Comparison of ENCODE assay signal across 7 mouse cellular contexts in genomic region chr12:84011251-84012040, GRCm38 (mm10). TPM values are rescaled to one million over a fixed set of nuclear protein-coding genes. Genes with fewer than 3 reads are reported as not detected.
A peak's percentile ranks its signal among the peaks of the same experiment; 100 is the strongest.
DNase-seq lines count a peak whose midpoint lies in the region; ATAC-seq and TF ChIP-seq lines count a peak whose summit lies in the region.

No protein-coding gene starts in this region.

- H3K4me2 ChIP-seq in embryonic facial prominence, embryonic 11.5 days (ENCODE audit: low read depth, low read length), result peak overlapping the region; percentile 10; the same call in 1 of the 2 replicates
- peak overlapping the region; percentile 71 for H3K4me2 ChIP-seq in heart, embryonic 13.5 days
- peak overlapping the region; percentile 56 for H3K4me2 ChIP-seq in kidney, embryonic 16.5 days (replicated peaks; ENCODE audit: low read depth, low read length)
- peak overlapping the region; percentile 48 for H3K4me2 ChIP-seq in myocyte (ENCODE audit: low read depth)

- no peak overlapping the region for H3K4me3 ChIP-seq in embryonic facial prominence, embryonic 11.5 days (ENCODE audit: low read depth, low read length)
- peak overlapping the region; percentile 57 for H3K4me3 ChIP-seq in heart, embryonic 13.5 days
- H3K4me3 ChIP-seq in kidney, embryonic 16.5 days (ENCODE audit: low read length), result peak overlapping the region; percentile 19
- H3K4me3 ChIP-seq in myocyte, result no peak overlapping the region

- H3K36me3 ChIP-seq in embryonic facial prominence, embryonic 11.5 days (replicated peaks; ENCODE audit: control insufficient read depth, insufficient read depth, low read depth, low read length), result no peaks in the 10 kb centered on the region
- peaks cover 10% of the 10 kb centered on the region for H3K36me3 ChIP-seq in heart, embryonic 13.5 days
- H3K36me3 ChIP-seq in kidney, embryonic 16.5 days (ENCODE audit: insufficient read depth, low read length), result peaks cover 9% of the 10 kb centered on the region; the same call in 1 of the 2 replicates
- no peaks in the 10 kb centered on the region for H3K36me3 ChIP-seq in myocyte (ENCODE audit: control insufficient read depth, insufficient read depth)

- H3K9ac ChIP-seq in embryonic facial prominence, embryonic 11.5 days (replicated peaks; ENCODE audit: low read length), result no peak overlapping the region
- no peak overlapping the region for H3K9ac ChIP-seq in heart, embryonic 13.5 days
- H3K9ac ChIP-seq in kidney, embryonic 16.5 days (replicated peaks; ENCODE audit: low read length), result 0 out of 2 replicates have a peak overlapping the region, but pooled peaks have one; percentile 23

- H3ac ChIP-seq in myocyte (ENCODE audit: control insufficient read depth, insufficient read length), result no peak overlapping the region

- no peak for TF ChIP-seq POLR2A in myocyte (IDR thresholded peaks at IDR 0.05; ENCODE audit: insufficient read length, low read depth)

- no peaks in the 10 kb centered on the region for H3K9me3 ChIP-seq in embryonic facial prominence, embryonic 11.5 days (replicated peaks; ENCODE audit: control insufficient read depth, low read length)
- no peaks in the 10 kb centered on the region for H3K9me3 ChIP-seq in heart, embryonic 13.5 days
- H3K9me3 ChIP-seq in kidney, embryonic 16.5 days (ENCODE audit: low read length), result no peaks in the 10 kb centered on the region

- H3K27me3 ChIP-seq in embryonic facial prominence, embryonic 11.5 days (ENCODE audit: control insufficient read depth, insufficient read depth, low read length), result no peaks in the 10 kb centered on the region
- H3K27me3 ChIP-seq in heart, embryonic 13.5 days (replicated peaks), result peaks cover 4% of the 10 kb centered on the region; the same call in 1 of the 2 replicates
- no peaks in the 10 kb centered on the region for H3K27me3 ChIP-seq in kidney, embryonic 16.5 days (ENCODE audit: insufficient read depth, low read length)
- H3K27me3 ChIP-seq in myocyte (ENCODE audit: control insufficient read depth, insufficient read depth, insufficient read length), result peaks cover 25% of the 10 kb centered on the region

- 57% methylated on average over 12 of the region's 12 CpGs for WGBS in embryonic facial prominence, embryonic 11.5 days
- WGBS in heart, embryonic 13.5 days, result 56% methylated on average over 12 of the region's 12 CpGs
- 28% methylated on average over 12 of the region's 12 CpGs for WGBS in kidney, embryonic 16.5 days

- ATAC-seq in embryonic facial prominence, embryonic 11.5 days (replicated peaks; ENCODE audit: insufficient number of reproducible peaks, low FRiP score, low TSS enrichment, low read depth), result 0 out of 2 replicates have a peak, but pooled peaks have one; percentile 39
- ATAC-seq in heart, embryonic 13.5 days (ENCODE audit: extremely low read depth, insufficient number of reproducible peaks, low FRiP score, low TSS enrichment), result no peak
- peak; percentile 81 for ATAC-seq in kidney, embryonic 16.5 days (ENCODE audit: low FRiP score, low TSS enrichment)

- H3K4me1 ChIP-seq in embryonic facial prominence, embryonic 11.5 days (ENCODE audit: control insufficient read depth, insufficient read depth, low read length), result no peaks in the 10 kb centered on the region
- H3K4me1 ChIP-seq in heart, embryonic 13.5 days, result peaks cover 26% of the 10 kb centered on the region
- H3K4me1 ChIP-seq in kidney, embryonic 16.5 days (ENCODE audit: insufficient read depth, low read length), result peaks cover 28% of the 10 kb centered on the region

- DNase-seq in adrenal gland, postnatal 36 days, result peak; percentile 88 to 89
- peak; percentile 56 for DNase-seq in embryonic facial prominence, embryonic 11.5 days (ENCODE audit: low spot score)
- DNase-seq in liver, result peak; percentile 16
- DNase-seq in testis, postnatal 10 days (ENCODE audit: low spot score), result peak; percentile 83

- no peak overlapping the region for H3K27ac ChIP-seq in embryonic facial prominence, embryonic 11.5 days (replicated peaks; ENCODE audit: low read depth, low read length)
- no peak overlapping the region for H3K27ac ChIP-seq in heart, embryonic 13.5 days (replicated peaks)
- peak overlapping the region; percentile 67 for H3K27ac ChIP-seq in kidney, embryonic 16.5 days (ENCODE audit: low read length)

- no peaks in the 10 kb centered on the region for H3K79me2 ChIP-seq in myocyte (ENCODE audit: control insufficient read depth, insufficient read depth)

TF ChIP-seq in myocyte, 11 proteins besides CTCF, POLR2A, EP300 and RAD21:
- TF ChIP-seq POLR2AphosphoS2 (IDR thresholded peaks at IDR 0.05; ENCODE audit: insufficient read length, low read depth), result no peak
- TF ChIP-seq MYOD1 (IDR thresholded peaks at IDR 0.05; ENCODE audit: control insufficient read depth in 1 of 3, insufficient read length in 2 of 3, low read depth in 2 of 3), result peak in 1 of 3 experiments; percentile 15

RNA-seq across cellular contexts. Expression of gene Acot1, which starts 2.2 kb away (rescaled TPM):
- 10 to 100 TPM in 1 of 2 experiments, 1 to 10 TPM in 1; 5.0 to 22.7 TPM for total RNA-seq in adrenal gland, postnatal 36 days (2021)
- polyA plus RNA-seq in embryonic facial prominence, embryonic 11.5 days (2014; fragmentation: Nextera tagmentation; extraction: Ambion mirVana), result 36.0 and 41.3 TPM in 2 replicates
- 20.8 and 22.4 TPM in 2 replicates for polyA plus RNA-seq in heart, embryonic 13.5 days (2015; fragmentation: Nextera tagmentation; extraction: Ambion mirVana)
- 69.0 and 69.8 TPM in 2 replicates for polyA plus RNA-seq in kidney, embryonic 16.5 days (2015; fragmentation: Nextera tagmentation; extraction: Ambion mirVana)
- polyA plus RNA-seq in myocyte (2012; fragmentation: generic; extraction: Trizol), result 0.06 TPM

RNA-seq across cellular contexts. Expression of gene Acot2, which starts 23.8 kb away (rescaled TPM):
- total RNA-seq in adrenal gland, postnatal 36 days (2021), result 10 to 100 TPM; 22.0 to 26.7 TPM
- 10.8 and 12.9 TPM in 2 replicates for polyA plus RNA-seq in embryonic facial prominence, embryonic 11.5 days (2014; fragmentation: Nextera tagmentation; extraction: Ambion mirVana)
- 55.7 and 61.2 TPM in 2 replicates for polyA plus RNA-seq in heart, embryonic 13.5 days (2015; fragmentation: Nextera tagmentation; extraction: Ambion mirVana)
- polyA plus RNA-seq in kidney, embryonic 16.5 days (2015; fragmentation: Nextera tagmentation; extraction: Ambion mirVana), result 40.9 and 45.5 TPM in 2 replicates
- 31.1 TPM for polyA plus RNA-seq in myocyte (2012; fragmentation: generic; extraction: Trizol)

RNA-seq across cellular contexts. Expression of gene Acot4, which starts 26.7 kb away (rescaled TPM):
- total RNA-seq in adrenal gland, postnatal 36 days (2021), result 1 to 10 TPM in 1 of 2 experiments, under 1 TPM in 1; 0.96 to 4.6 TPM
- polyA plus RNA-seq in embryonic facial prominence, embryonic 11.5 days (2014; fragmentation: Nextera tagmentation; extraction: Ambion mirVana), result 0.46 and 0.56 TPM in 2 replicates
- 0.19 and 0.66 TPM in 2 replicates for polyA plus RNA-seq in heart, embryonic 13.5 days (2015; fragmentation: Nextera tagmentation; extraction: Ambion mirVana)
- 8.0 and 11.5 TPM in 2 replicates for polyA plus RNA-seq in kidney, embryonic 16.5 days (2015; fragmentation: Nextera tagmentation; extraction: Ambion mirVana)
- not detected for polyA plus RNA-seq in myocyte (2012; fragmentation: generic; extraction: Trizol)

RNA-seq across cellular contexts. Expression of gene Heatr4, which starts 26.8 kb away (rescaled TPM):
- not detected for total RNA-seq in adrenal gland, postnatal 36 days (2021)
- polyA plus RNA-seq in embryonic facial prominence, embryonic 11.5 days (2014; fragmentation: Nextera tagmentation; extraction: Ambion mirVana), result not detected in 2 replicates
- not detected in 2 replicates for polyA plus RNA-seq in heart, embryonic 13.5 days (2015; fragmentation: Nextera tagmentation; extraction: Ambion mirVana)
- polyA plus RNA-seq in kidney, embryonic 16.5 days (2015; fragmentation: Nextera tagmentation; extraction: Ambion mirVana), result not detected in 2 replicates
- not detected for polyA plus RNA-seq in myocyte (2012; fragmentation: generic; extraction: Trizol)

RNA-seq across cellular contexts. Expression of gene Gm49366, which starts 27.3 kb away (rescaled TPM):
- not detected for total RNA-seq in adrenal gland, postnatal 36 days (2021)
- polyA plus RNA-seq in embryonic facial prominence, embryonic 11.5 days (2014; fragmentation: Nextera tagmentation; extraction: Ambion mirVana), result not detected in 2 replicates
- polyA plus RNA-seq in heart, embryonic 13.5 days (2015; fragmentation: Nextera tagmentation; extraction: Ambion mirVana), result not detected in 2 replicates
- polyA plus RNA-seq in kidney, embryonic 16.5 days (2015; fragmentation: Nextera tagmentation; extraction: Ambion mirVana), result not detected in 2 replicates
- not detected for polyA plus RNA-seq in myocyte (2012; fragmentation: generic; extraction: Trizol)

Comparison
In these comparisons a context has a peak if more than half of its experiments do, and no peak if none do; other contexts are left out.
1. DNase-seq: peak in every context shown above with its lines; median percentile 88 in adrenal gland, postnatal 36 days; 83 in testis, postnatal 10 days; 56 in embryonic facial prominence, embryonic 11.5 days; 16 in liver.
2. H3K4me2 ChIP-seq: peak in every context shown above with its lines; median percentile 71 in heart, embryonic 13.5 days; 56 in kidney, embryonic 16.5 days; 48 in myocyte; 10 in embryonic facial prominence, embryonic 11.5 days.
3. H3K4me3 ChIP-seq: peak in heart, embryonic 13.5 days (single experiment) and kidney, embryonic 16.5 days (single experiment); none in embryonic facial prominence, embryonic 11.5 days (single experiment) and myocyte (single experiment).
4. RNA of gene Acot1, which starts 2.2 kb away (polyA plus RNA-seq): 69.0 to 69.8 TPM in kidney, embryonic 16.5 days, 36.0 to 41.3 TPM in embryonic facial prominence, embryonic 11.5 days and 20.8 to 22.4 TPM in heart, embryonic 13.5 days; 0.06 TPM in myocyte (single experiment); every median in the first group is over 10 times any median in the second.